Mouse (Mus musculus): ENCODE results near the gene Cobl. TPM values are rescaled to one million over a fixed set of nuclear protein-coding genes. Genes with fewer than 3 reads are reported as not detected.

Gene Cobl
- total RNA-seq, 1 experiment = 36.5 TPM

DNA sequence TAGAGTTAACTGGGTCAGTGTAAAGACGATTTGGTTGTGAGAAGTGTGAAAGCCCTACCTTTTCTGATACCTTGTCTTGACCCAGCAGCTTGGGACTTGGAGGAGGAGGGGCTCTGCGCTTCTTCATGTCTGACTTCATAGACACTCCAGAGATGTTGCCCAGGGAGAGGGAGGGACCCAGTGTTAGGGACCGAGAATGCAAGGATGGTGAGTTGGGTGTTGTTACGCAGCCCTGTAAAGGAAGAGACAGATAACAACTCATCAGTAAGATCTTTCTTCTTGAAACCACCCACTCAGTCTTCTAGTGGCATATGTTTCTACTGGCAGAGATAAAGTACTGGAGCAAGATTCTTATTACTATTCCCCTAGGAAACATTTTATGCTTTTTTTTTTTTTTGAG lies 121.1 kb downstream of the Cobl start:
- no peak for DNase-seq (ENCODE audit: low read depth, low spot score)
- H3K27ac ChIP-seq (ENCODE audit: insufficient read depth, low read depth, low read length, poor library complexity, severe bottlenecking) = no peak overlapping the region
- TF ChIP-seq HCFC1 (IDR thresholded peaks at IDR 0.05; ENCODE audit: borderline replicate concordance, insufficient read depth, low read length) (no peak), ZNF384 (IDR thresholded peaks at IDR 0.05; ENCODE audit: low read depth, low read length) (no peak), CHD2 (IDR thresholded peaks at IDR 0.05; ENCODE audit: low read depth, low read length) (no peak), MAFK (IDR thresholded peaks at IDR 0.05; ENCODE audit: insufficient read depth, low read depth, low read length) (no peak), ZC3H11A (IDR thresholded peaks at IDR 0.05; ENCODE audit: borderline replicate concordance, low read depth, low read length) (no peak)
- H3K4me1 ChIP-seq (ENCODE audit: control insufficient read depth in 2 of 2, insufficient read depth in 2 of 2, low read length in 2 of 2, poor library complexity in 1 of 2) = no peaks in the 10 kb centered on the region
- peaks cover 5% of the 10 kb centered on the region for H3K36me3 ChIP-seq (ENCODE audit: control insufficient read depth, insufficient read depth, low read length, poor library complexity, severe bottlenecking)
- in situ Hi-C loops (cut with MboI; ENCODE audit: low sequenced_read_pairs in 2 of 2, unreplicated experiment in 2 of 2) = no loop called here
- no peak overlapping the region for H3K9ac ChIP-seq (ENCODE audit: insufficient read depth, low read depth, low read length, poor library complexity, severe bottlenecking)
- no peaks in the 10 kb centered on the region for H3K9me3 ChIP-seq (ENCODE audit: control insufficient read depth, insufficient read depth, low read depth, low read length)
- no peak overlapping the region for H3K4me3 ChIP-seq (ENCODE audit: insufficient read depth in 1 of 2, low read depth in 1 of 2, low read length in 2 of 2, poor library complexity in 1 of 2, severe bottlenecking in 1 of 2)

DNA sequence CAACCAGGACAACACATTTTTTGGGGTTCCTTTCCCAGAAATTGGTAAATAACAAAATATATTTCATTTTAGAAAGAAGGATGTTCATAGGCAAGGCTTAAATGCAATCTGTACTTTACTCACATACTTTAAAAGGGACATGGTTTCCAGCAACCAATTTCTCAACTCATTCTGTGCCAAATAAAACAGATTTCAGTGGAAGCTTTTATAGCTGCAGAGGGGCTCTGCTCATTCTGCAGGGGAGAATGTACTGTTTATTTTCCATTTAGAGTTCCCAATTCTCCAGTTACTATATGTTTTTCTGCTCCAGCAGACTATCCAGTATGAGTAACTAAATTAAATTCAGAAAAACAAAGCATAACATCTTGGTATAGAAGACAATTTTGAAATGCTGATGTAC lies 124.1 kb downstream of the Cobl start:
- TF ChIP-seq MAFK (IDR thresholded peaks at IDR 0.05; ENCODE audit: insufficient read depth, low read depth, low read length) (no peak), ZC3H11A (IDR thresholded peaks at IDR 0.05; ENCODE audit: borderline replicate concordance, low read depth, low read length) (no peak), CHD2 (IDR thresholded peaks at IDR 0.05; ENCODE audit: low read depth, low read length) (no peak), ZNF384 (IDR thresholded peaks at IDR 0.05; ENCODE audit: low read depth, low read length) (no peak), HCFC1 (IDR thresholded peaks at IDR 0.05; ENCODE audit: borderline replicate concordance, insufficient read depth, low read length) (no peak)
- H3K36me3 ChIP-seq (ENCODE audit: control insufficient read depth, insufficient read depth, low read length, poor library complexity, severe bottlenecking) = peaks cover 5% of the 10 kb centered on the region
- H3K27ac ChIP-seq (ENCODE audit: insufficient read depth, low read depth, low read length, poor library complexity, severe bottlenecking) = no peak overlapping the region
- in situ Hi-C loops (cut with MboI; ENCODE audit: low sequenced_read_pairs in 2 of 2, unreplicated experiment in 2 of 2) = no loop called here
- H3K9me3 ChIP-seq (ENCODE audit: control insufficient read depth, insufficient read depth, low read depth, low read length) = no peaks in the 10 kb centered on the region
- DNase-seq (ENCODE audit: low read depth, low spot score) = no peak
- H3K4me1 ChIP-seq (ENCODE audit: control insufficient read depth in 2 of 2, insufficient read depth in 2 of 2, low read length in 2 of 2, poor library complexity in 1 of 2) = no peaks in the 10 kb centered on the region
- H3K4me3 ChIP-seq (ENCODE audit: insufficient read depth in 1 of 2, low read depth in 1 of 2, low read length in 2 of 2, poor library complexity in 1 of 2, severe bottlenecking in 1 of 2) = no peak overlapping the region
- no peak overlapping the region for H3K9ac ChIP-seq (ENCODE audit: insufficient read depth, low read depth, low read length, poor library complexity, severe bottlenecking)

DNA sequence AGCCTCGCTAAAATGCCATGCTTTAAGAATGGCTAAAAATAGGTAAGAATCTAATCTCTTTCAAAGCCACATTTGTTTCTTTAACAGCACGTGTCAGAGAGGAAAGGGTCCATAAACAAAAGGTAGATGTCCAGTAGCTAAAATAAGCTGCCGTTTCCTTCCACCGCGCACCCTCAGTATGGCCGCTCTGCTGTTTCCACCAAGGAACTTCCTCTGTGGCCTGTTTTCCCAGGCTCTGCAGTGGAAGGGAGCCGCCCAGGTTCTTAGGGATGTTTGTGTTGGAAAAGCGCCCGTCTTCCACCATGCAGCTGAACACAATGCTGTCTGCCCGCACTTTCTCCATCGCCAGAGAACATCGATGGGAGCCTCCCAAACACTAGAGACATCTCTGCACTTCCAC lies 128.6 kb downstream of the Cobl start:
- Histone ChIP-seq H3K36me3 (ENCODE audit: control insufficient read depth, insufficient read depth, low read length, poor library complexity, severe bottlenecking) (no peaks in the 10 kb centered on the region), H3K9ac (ENCODE audit: insufficient read depth, low read depth, low read length, poor library complexity, severe bottlenecking) (no peak overlapping the region), H3K4me1 (ENCODE audit: control insufficient read depth in 2 of 2, insufficient read depth in 2 of 2, low read length in 2 of 2, poor library complexity in 1 of 2) (no peaks in the 10 kb centered on the region), H3K27ac (ENCODE audit: insufficient read depth, low read depth, low read length, poor library complexity, severe bottlenecking) (no peak overlapping the region), H3K4me3 (ENCODE audit: insufficient read depth in 1 of 2, low read depth in 1 of 2, low read length in 2 of 2, poor library complexity in 1 of 2, severe bottlenecking in 1 of 2) (no peak overlapping the region), H3K9me3 (ENCODE audit: control insufficient read depth, insufficient read depth, low read depth, low read length) (no peaks in the 10 kb centered on the region)
- no peak for DNase-seq (ENCODE audit: low read depth, low spot score)
- TF ChIP-seq HCFC1 (IDR thresholded peaks at IDR 0.05; ENCODE audit: borderline replicate concordance, insufficient read depth, low read length) = no peak
- in situ Hi-C loops (cut with MboI; ENCODE audit: low sequenced_read_pairs in 2 of 2, unreplicated experiment in 2 of 2) = no loop called here

DNA sequence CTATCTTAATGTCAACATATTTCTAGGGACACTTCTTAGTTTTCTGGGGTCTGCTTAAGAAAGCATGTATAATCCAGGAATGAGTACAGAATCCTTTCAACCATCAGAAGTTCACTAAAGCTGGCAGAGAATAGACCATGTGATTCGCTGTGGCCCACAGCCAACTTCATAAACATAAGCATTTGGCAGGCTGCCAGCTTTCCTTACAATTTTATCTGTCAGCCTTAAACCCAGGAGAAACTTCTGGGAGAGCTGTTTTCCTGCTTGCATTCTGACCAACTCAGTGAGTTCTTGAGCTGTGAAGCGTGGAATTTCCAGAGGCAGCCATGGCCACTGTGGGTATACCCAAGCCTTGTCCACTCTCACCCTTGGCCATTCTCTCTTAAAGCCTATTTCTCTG lies 132.8 kb downstream of the Cobl start:
- Histone ChIP-seq H3K27ac (ENCODE audit: insufficient read depth, low read depth, low read length, poor library complexity, severe bottlenecking) (no peak overlapping the region), H3K9me3 (ENCODE audit: control insufficient read depth, insufficient read depth, low read depth, low read length) (no peaks in the 10 kb centered on the region), H3K9ac (ENCODE audit: insufficient read depth, low read depth, low read length, poor library complexity, severe bottlenecking) (no peak overlapping the region), H3K4me1 (ENCODE audit: control insufficient read depth in 2 of 2, insufficient read depth in 2 of 2, low read length in 2 of 2, poor library complexity in 1 of 2) (no peaks in the 10 kb centered on the region), H3K4me3 (ENCODE audit: insufficient read depth in 1 of 2, low read depth in 1 of 2, low read length in 2 of 2, poor library complexity in 1 of 2, severe bottlenecking in 1 of 2) (no peak overlapping the region), H3K36me3 (ENCODE audit: control insufficient read depth, insufficient read depth, low read length, poor library complexity, severe bottlenecking) (no peaks in the 10 kb centered on the region)
- no peak for DNase-seq (ENCODE audit: low read depth, low spot score)
- no peak for TF ChIP-seq CHD2 (IDR thresholded peaks at IDR 0.05; ENCODE audit: low read depth, low read length)
- TF ChIP-seq HCFC1 (IDR thresholded peaks at IDR 0.05; ENCODE audit: borderline replicate concordance, insufficient read depth, low read length) = no peak
- no peak for TF ChIP-seq MAFK (IDR thresholded peaks at IDR 0.05; ENCODE audit: insufficient read depth, low read depth, low read length)
- TF ChIP-seq ZC3H11A (IDR thresholded peaks at IDR 0.05; ENCODE audit: borderline replicate concordance, low read depth, low read length) = no peak
- TF ChIP-seq ZNF384 (IDR thresholded peaks at IDR 0.05; ENCODE audit: low read depth, low read length) = no peak
- in situ Hi-C loops (cut with MboI; ENCODE audit: low sequenced_read_pairs in 2 of 2, unreplicated experiment in 2 of 2) = no loop called here

DNA sequence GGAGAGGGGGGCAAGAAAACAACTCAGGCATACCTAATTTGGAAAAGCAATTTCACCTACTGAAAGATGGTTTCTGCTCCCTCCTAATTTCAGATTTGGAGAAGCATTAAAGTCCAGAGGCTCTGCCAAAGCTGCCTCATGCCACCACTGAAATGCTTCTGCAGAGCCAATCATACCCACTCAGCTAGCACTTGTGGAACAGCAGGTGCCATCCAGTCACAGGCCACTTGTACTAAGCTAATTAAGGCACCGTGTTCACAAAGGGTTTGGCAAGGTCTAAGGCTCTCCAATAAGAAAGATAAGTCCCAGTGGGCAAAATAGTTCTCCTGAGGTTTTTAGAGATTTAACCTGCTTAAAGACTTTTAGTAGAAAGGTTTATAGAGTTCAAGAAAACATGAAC lies 143.3 kb downstream of the Cobl start:
- Histone ChIP-seq H3K9me3 (ENCODE audit: control insufficient read depth, insufficient read depth, low read depth, low read length) (no peaks in the 10 kb centered on the region), H3K27ac (ENCODE audit: insufficient read depth, low read depth, low read length, poor library complexity, severe bottlenecking) (no peak overlapping the region), H3K36me3 (ENCODE audit: control insufficient read depth, insufficient read depth, low read length, poor library complexity, severe bottlenecking) (peaks cover 2% of the 10 kb centered on the region; the same call in 1 of the 2 replicates), H3K4me3 (ENCODE audit: insufficient read depth in 1 of 2, low read depth in 1 of 2, low read length in 2 of 2, poor library complexity in 1 of 2, severe bottlenecking in 1 of 2) (no peak overlapping the region), H3K9ac (ENCODE audit: insufficient read depth, low read depth, low read length, poor library complexity, severe bottlenecking) (no peak overlapping the region), H3K4me1 (ENCODE audit: control insufficient read depth in 2 of 2, insufficient read depth in 2 of 2, low read length in 2 of 2, poor library complexity in 1 of 2) (no peaks in the 10 kb centered on the region)
- no peak for DNase-seq (ENCODE audit: low read depth, low spot score)
- TF ChIP-seq MAFK (IDR thresholded peaks at IDR 0.05; ENCODE audit: insufficient read depth, low read depth, low read length) (no peak), ZNF384 (IDR thresholded peaks at IDR 0.05; ENCODE audit: low read depth, low read length) (no peak), CHD2 (IDR thresholded peaks at IDR 0.05; ENCODE audit: low read depth, low read length) (no peak), ZC3H11A (IDR thresholded peaks at IDR 0.05; ENCODE audit: borderline replicate concordance, low read depth, low read length) (no peak), HCFC1 (IDR thresholded peaks at IDR 0.05; ENCODE audit: borderline replicate concordance, insufficient read depth, low read length) (no peak)
- in situ Hi-C loops (cut with MboI; ENCODE audit: low sequenced_read_pairs in 2 of 2, unreplicated experiment in 2 of 2) = no loop called here
